Mouse (Mus musculus) embryonic fibroblast, embryonic 13.5 days (primary cell): Measurements from ENCODE around the gene Pik3r2.

ENCODE experiments used
- CTCF ChIP-seq: IDR thresholded peaks from 2 replicates; pipeline ENCODE4 v1.5.1; 2011; ENCODE audit warnings: mild to moderate bottlenecking, control low read depth, low read length, moderate library complexity, borderline replicate concordance; ENCODE audit not compliant: insufficient read depth
- POLR2A ChIP-seq: IDR thresholded peaks from 2 replicates; pipeline ENCODE4 v1.6.1; 2011; ENCODE audit warnings: low read depth, mild to moderate bottlenecking, control low read depth, low read length, moderate library complexity

GRCm38 (mm10) chr8:70746676-70747075 lies 29.8 kb downstream of the Pik3r2 start:
- TF ChIP-seq CTCF (no peak), POLR2A (no peak)
